Mouse (Mus musculus) lung, postnatal 0 days (tissue): ENCODE data around the gene Camkmt. TPM values are rescaled to one million over a fixed set of nuclear protein-coding genes. Genes with fewer than 3 reads are reported as not detected.

Experiments used
- ATAC-seq: fragments of 200-750 bp; cut with Nextera tagmentation; 2 replicates; pipeline ENCODE4 v1.8.0; 2017; ENCODE audit warnings: moderate library complexity
- DNase-seq: peaks from one replicate; pipeline ENCODE4 v3.0.0-alpha.2; 2016; ENCODE audit warnings: low spot score
- H3K27ac ChIP-seq: fragments of 300-500 bp; sonication (generic); 2 replicates; pipeline ENCODE4 v1.5.1; 2014; ENCODE audit warnings: antibody characterized with exemption, mild to moderate bottlenecking, low read length, mixed read lengths
- H3K27me3 ChIP-seq: fragments of 300-500 bp; sonication (generic); replicated peaks from 2 replicates; pipeline ENCODE4 v1.6.1; 2014; ENCODE audit warnings: low read length, mixed read lengths; ENCODE audit not compliant: insufficient read depth
- H3K36me3 ChIP-seq: fragments of 300-500 bp; sonication (generic); 2 replicates; pipeline ENCODE4 v1.6.1; 2014; ENCODE audit warnings: low read length, mixed read lengths; ENCODE audit not compliant: insufficient read depth
- H3K4me1 ChIP-seq: fragments of 300-500 bp; sonication (generic); 2 replicates; pipeline ENCODE4 v1.6.1; 2014; ENCODE audit warnings: antibody characterized with exemption, low read depth, low read length, mixed read lengths; ENCODE audit not compliant: insufficient read depth
- H3K4me2 ChIP-seq: fragments of 300-500 bp; sonication (generic); replicated peaks from 2 replicates; pipeline ENCODE4 v1.6.1; 2014; ENCODE audit warnings: low read depth, mild to moderate bottlenecking, low read length, moderate library complexity, mixed read lengths
- H3K4me3 ChIP-seq: fragments of 300-500 bp; sonication (generic); 2 replicates; pipeline ENCODE4 v1.5.1; 2014; ENCODE audit warnings: low read depth, low read length
- H3K9ac ChIP-seq: fragments of 300-500 bp; sonication (generic); replicated peaks from 2 replicates; pipeline ENCODE4 v1.6.1; 2014; ENCODE audit warnings: low read depth, mild to moderate bottlenecking
- H3K9me3 ChIP-seq: fragments of 300-500 bp; sonication (generic); 2 replicates; pipeline ENCODE4 v1.6.1; 2016; ENCODE audit warnings: low read length, mixed read lengths
- CTCF ChIP-seq: IDR thresholded peaks from 2 replicates; pipeline ENCODE4 v1.5.1; 2016; ENCODE audit warnings: antibody characterized with exemption, mild to moderate bottlenecking
- EP300 ChIP-seq: IDR thresholded peaks from 2 replicates; pipeline ENCODE4 v1.6.1; 2016; ENCODE audit warnings: antibody characterized with exemption, mild to moderate bottlenecking, control low read depth
- whole genome bisulfite sequencing: fragments of 180-500 bp; shearing (Covaris S2); extraction: QIAGEN DNeasy Blood & Tissue Kit; methylation state at CpG from one replicate; pipeline ENCODE4 v1.1.7; 2014; 5-methylcytosine and 5-hydroxymethylcytosine counted together
- polyA plus RNA-seq: library from polyadenylated mRNA; unstranded; fragments of >200 nt; fragmentation: Nextera tagmentation; extraction: Ambion mirVana; gene quantifications from 2 replicates; pipeline ENCODE4 v1.2.1, GENCODE M21; 2015

Gene Camkmt
- polyA plus RNA-seq, 1 experiment from 2014 or later: 3.2 TPM

- Histone ChIP-seq H3K4me1 (no peaks in the 10 kb centered on the region), H3K9ac (no peak overlapping the region), H3K4me3 (no peak overlapping the region), H3K4me2 (no peak overlapping the region), H3K27ac (no peak overlapping the region), H3K27me3 (peaks cover 34% of the 10 kb centered on the region), H3K36me3 (no peaks in the 10 kb centered on the region), H3K9me3 (no peaks in the 10 kb centered on the region)
- no peak for TF ChIP-seq CTCF
- TF ChIP-seq EP300: no peak
- DNase-seq (no peak), ATAC-seq (no peak)
- 4% methylated on average over 23 of the region's 23 CpGs for WGBS
Measured at GRCm38 (mm10) chr17:85454419-85454983, 364.1 kb downstream of the Camkmt start.

GRCm38 (mm10) chr17:85455063-85455462, 364.7 kb downstream of the Camkmt start:
- 5% methylated on average over 16 of the region's 16 CpGs for WGBS
- TF ChIP-seq EP300 (no peak), CTCF (no peak)
- Histone ChIP-seq H3K27ac (no peak overlapping the region), H3K27me3 (peaks cover 34% of the 10 kb centered on the region), H3K4me2 (no peak overlapping the region), H3K9me3 (no peaks in the 10 kb centered on the region), H3K36me3 (no peaks in the 10 kb centered on the region), H3K4me1 (no peaks in the 10 kb centered on the region), H3K4me3 (no peak overlapping the region), H3K9ac (no peak overlapping the region)
- DNase-seq (no peak), ATAC-seq (no peak)

GRCm38 (mm10) chr17:85458075-85458474, 367.7 kb downstream of the Camkmt start:
- WGBS: 4% methylated on average over 14 of the region's 14 CpGs
- no peak for TF ChIP-seq EP300
- TF ChIP-seq CTCF: no peak
- H3K27me3 ChIP-seq: peaks cover 45% of the 10 kb centered on the region
- H3K27ac ChIP-seq: no peak overlapping the region
- no peak overlapping the region for H3K4me3 ChIP-seq
- no peaks in the 10 kb centered on the region for H3K4me1 ChIP-seq
- no peak overlapping the region for H3K9ac ChIP-seq
- DNase-seq (peak; percentile 47), ATAC-seq (peak; percentile 59; the same call in 1 of the 2 replicates)
- H3K4me2 ChIP-seq: no peak overlapping the region
- H3K36me3 ChIP-seq: no peaks in the 10 kb centered on the region
- H3K9me3 ChIP-seq: no peaks in the 10 kb centered on the region

GRCm38 (mm10) chr17:85458589-85458988, 368.2 kb downstream of the Camkmt start:
- TF ChIP-seq EP300 (no peak), CTCF (no peak)
- Histone ChIP-seq H3K27me3 (peaks cover 40% of the 10 kb centered on the region), H3K36me3 (no peaks in the 10 kb centered on the region), H3K9me3 (no peaks in the 10 kb centered on the region), H3K4me3 (no peak overlapping the region), H3K4me2 (no peak overlapping the region), H3K4me1 (no peaks in the 10 kb centered on the region), H3K9ac (no peak overlapping the region), H3K27ac (no peak overlapping the region)
- no peak for DNase-seq
- no peak for ATAC-seq
- 17% methylated on average over 9 of the region's 9 CpGs for WGBS

GRCm38 (mm10) chr17:85461577-85461976, 371.2 kb downstream of the Camkmt start:
- H3K4me2 ChIP-seq: no peak overlapping the region
- TF ChIP-seq EP300: no peak
- no peak for TF ChIP-seq CTCF
- no peaks in the 10 kb centered on the region for H3K4me1 ChIP-seq
- H3K4me3 ChIP-seq: no peak overlapping the region
- H3K27ac ChIP-seq: no peak overlapping the region
- H3K27me3 ChIP-seq: peaks cover 47% of the 10 kb centered on the region
- WGBS: 42% methylated on average over 3 of the region's 3 CpGs
- no peaks in the 10 kb centered on the region for H3K9me3 ChIP-seq
- no peak overlapping the region for H3K9ac ChIP-seq
- H3K36me3 ChIP-seq: no peaks in the 10 kb centered on the region
- no peak for DNase-seq
- ATAC-seq: no peak

- no peak for TF ChIP-seq EP300
- no peak for TF ChIP-seq CTCF
- Histone ChIP-seq H3K36me3 (no peaks in the 10 kb centered on the region), H3K9me3 (no peaks in the 10 kb centered on the region), H3K4me3 (no peak overlapping the region), H3K27me3 (peaks cover 42% of the 10 kb centered on the region), H3K4me2 (no peak overlapping the region), H3K27ac (no peak overlapping the region), H3K9ac (no peak overlapping the region), H3K4me1 (no peaks in the 10 kb centered on the region)
- 12% methylated on average over 22 of the region's 22 CpGs for WGBS
- no peak for ATAC-seq
- DNase-seq: no peak
Measured at GRCm38 (mm10) chr17:85463497-85464392, 373.4 kb downstream of the Camkmt start.
